Mouse (Mus musculus) kidney, adult 2 months (tissue): Measurements from ENCODE around the gene Pde4d.

Source experiments
- CTCF ChIP-seq: fragments of 200-500 bp; conservative IDR thresholded peaks from 2 replicates; pipeline ENCODE4 v1.5.1; 2011; ENCODE audit warnings: low read depth, mild to moderate bottlenecking, control low read depth, low read length, moderate library complexity, mixed read lengths; ENCODE audit not compliant: insufficient read depth, insufficient read length
- POLR2A ChIP-seq: fragments of 200-500 bp; IDR thresholded peaks from one replicate; pipeline ENCODE4 v1.6.1; 2011; ENCODE audit warnings: low read depth, low read length, control low read depth

GRCm38 (mm10) chr13:109544646-109545045 is 1094.9 kb downstream of the Pde4d start:
- TF ChIP-seq CTCF: no peak
- no peak for TF ChIP-seq POLR2A
